In genomic region chr11:108279748-108280373, GRCm38 (mm10) we compare ENCODE assay signal across 9 mouse cellular contexts.
DNase-seq lines count a peak whose midpoint lies in the region; ATAC-seq lines count a peak whose summit lies in the region.
"Had no signal": no experiment of that assay in that cellular context is flagged by ENCODE, and none has a peak within 500 bp of the region (broad histone marks: within the 10 kb centered on the region; RNA-seq: fewer than 3 reads in every experiment).

No protein-coding gene starts in this region.

- H3K27ac ChIP-seq in heart, embryonic 12.5 days (ENCODE audit: poor library complexity, severe bottlenecking): no peak overlapping the region
- H3K27ac ChIP-seq in neural tube, embryonic 11.5 days (ENCODE audit: low read depth, low read length): no peak overlapping the region
- no peak overlapping the region for H3K27ac ChIP-seq in neural tube, embryonic 15.5 days (replicated peaks)
- no peak overlapping the region for H3K27ac ChIP-seq in intestine, embryonic 14.5 days (ENCODE audit: low read depth)
- H3K27ac ChIP-seq in stomach, embryonic 16.5 days (ENCODE audit: low read length): no peak overlapping the region
- H3K27ac ChIP-seq: limb, embryonic 12.5 days had no signal

- H3K4me3 ChIP-seq in heart, embryonic 12.5 days: no peak overlapping the region
- H3K4me3 ChIP-seq in neural tube, embryonic 11.5 days (ENCODE audit: low read depth, low read length): no peak overlapping the region
- no peak overlapping the region for H3K4me3 ChIP-seq in neural tube, embryonic 15.5 days (replicated peaks)
- H3K4me3 ChIP-seq in intestine, embryonic 14.5 days (ENCODE audit: low read depth, low read length): no peak overlapping the region
- no peak overlapping the region for H3K4me3 ChIP-seq in stomach, embryonic 16.5 days (replicated peaks; ENCODE audit: low read length)
- H3K4me3 ChIP-seq: limb, embryonic 12.5 days had no signal

- no peak for DNase-seq in heart, postnatal 4 days
- no peak for DNase-seq in neural tube, embryonic 11.5 days (ENCODE audit: low spot score)
- DNase-seq in intestine, embryonic 14.5 days (ENCODE audit: low spot score): no peak
- DNase-seq in layer of hippocampus, postnatal 14 days (ENCODE audit: low spot score in 2 of 2): no peak

- H3K4me2 ChIP-seq in heart, embryonic 12.5 days: no peak overlapping the region
- H3K4me2 ChIP-seq in neural tube, embryonic 11.5 days (ENCODE audit: low read depth): no peak overlapping the region
- no peak overlapping the region for H3K4me2 ChIP-seq in neural tube, embryonic 15.5 days
- no peak overlapping the region for H3K4me2 ChIP-seq in intestine, embryonic 14.5 days (ENCODE audit: low read length)
- no peak overlapping the region for H3K4me2 ChIP-seq in stomach, embryonic 16.5 days (ENCODE audit: low read depth, low read length)
- H3K4me2 ChIP-seq: limb, embryonic 12.5 days had no signal

- WGBS in heart, embryonic 12.5 days: 83% methylated on average over 1 of the region's 1 CpGs
- 90% methylated on average over 1 of the region's 1 CpGs for whole genome bisulfite sequencing in neural tube, embryonic 11.5 days
- WGBS in neural tube, embryonic 15.5 days: 95% methylated on average over 1 of the region's 1 CpGs
- WGBS in intestine, embryonic 14.5 days: 93% methylated on average over 1 of the region's 1 CpGs
- WGBS in stomach, embryonic 16.5 days: 81% methylated on average over 1 of the region's 1 CpGs

- H3K27me3 ChIP-seq in heart, embryonic 12.5 days (replicated peaks): no peaks in the 10 kb centered on the region
- H3K27me3 ChIP-seq in neural tube, embryonic 11.5 days (ENCODE audit: control insufficient read depth, insufficient read depth, low read length): no peaks in the 10 kb centered on the region
- no peaks in the 10 kb centered on the region for H3K27me3 ChIP-seq in neural tube, embryonic 15.5 days (replicated peaks)
- no peaks in the 10 kb centered on the region for H3K27me3 ChIP-seq in intestine, embryonic 14.5 days (replicated peaks; ENCODE audit: control insufficient read depth, insufficient read depth, low read length)
- no peaks in the 10 kb centered on the region for H3K27me3 ChIP-seq in stomach, embryonic 16.5 days (ENCODE audit: control insufficient read depth, insufficient read depth, low read length)
- H3K27me3 ChIP-seq: limb, embryonic 12.5 days had no signal

- peak; percentile 64; the same call in 1 of the 2 replicates for ATAC-seq in heart, embryonic 12.5 days (ENCODE audit: insufficient number of reproducible peaks, low FRiP score)
- 0 out of 2 replicates have a peak, but pooled peaks have one; percentile 41 for ATAC-seq in neural tube, embryonic 11.5 days (ENCODE audit: insufficient read depth, low FRiP score, low TSS enrichment)
- ATAC-seq in neural tube, embryonic 15.5 days (ENCODE audit: low FRiP score): no peak
- peak; percentile 57; the same call in 1 of the 2 replicates for ATAC-seq in intestine, embryonic 14.5 days (replicated peaks; ENCODE audit: low FRiP score, low TSS enrichment, low read depth)
- peak; percentile 40; the same call in 1 of the 2 replicates for ATAC-seq in stomach, embryonic 16.5 days (ENCODE audit: insufficient read depth, low FRiP score)
- no peak for ATAC-seq in erythroblast, adult 5-6 weeks (replicated peaks; ENCODE audit: low FRiP score, poor library complexity, severe bottlenecking)

- peaks cover 35% of the 10 kb centered on the region for H3K4me1 ChIP-seq in heart, embryonic 12.5 days (replicated peaks)
- H3K4me1 ChIP-seq in neural tube, embryonic 11.5 days (ENCODE audit: control insufficient read depth, insufficient read depth, low read length): no peaks in the 10 kb centered on the region
- H3K4me1 ChIP-seq in neural tube, embryonic 15.5 days: peaks cover 21% of the 10 kb centered on the region
- peaks cover 5% of the 10 kb centered on the region; the same call in 1 of the 2 replicates for H3K4me1 ChIP-seq in intestine, embryonic 14.5 days (replicated peaks; ENCODE audit: control insufficient read depth, insufficient read depth, low read length)
- H3K4me1 ChIP-seq in stomach, embryonic 16.5 days (ENCODE audit: control insufficient read depth, insufficient read depth, low read length): peaks cover 9% of the 10 kb centered on the region; the same call in 1 of the 2 replicates

- H3K36me3 ChIP-seq in heart, embryonic 12.5 days: no peaks in the 10 kb centered on the region
- H3K36me3 ChIP-seq in neural tube, embryonic 11.5 days (ENCODE audit: control insufficient read depth, insufficient read depth, low read length): no peaks in the 10 kb centered on the region
- H3K36me3 ChIP-seq in neural tube, embryonic 15.5 days: no peaks in the 10 kb centered on the region
- no peaks in the 10 kb centered on the region for H3K36me3 ChIP-seq in intestine, embryonic 14.5 days (ENCODE audit: control insufficient read depth, insufficient read depth, low read length)
- H3K36me3 ChIP-seq in stomach, embryonic 16.5 days (ENCODE audit: control insufficient read depth, insufficient read depth, low read length): no peaks in the 10 kb centered on the region
- H3K36me3 ChIP-seq: limb, embryonic 12.5 days had no signal

- H3K9ac ChIP-seq in heart, embryonic 12.5 days: no peak overlapping the region
- no peak overlapping the region for H3K9ac ChIP-seq in neural tube, embryonic 11.5 days (ENCODE audit: low read length)
- H3K9ac ChIP-seq in neural tube, embryonic 15.5 days (replicated peaks): no peak overlapping the region
- no peak overlapping the region for H3K9ac ChIP-seq in intestine, embryonic 14.5 days (ENCODE audit: low read length)
- no peak overlapping the region for H3K9ac ChIP-seq in stomach, embryonic 16.5 days (ENCODE audit: low read length)
- H3K9ac ChIP-seq: limb, embryonic 12.5 days had no signal

- no peaks in the 10 kb centered on the region for H3K9me3 ChIP-seq in heart, embryonic 12.5 days (replicated peaks)
- H3K9me3 ChIP-seq in neural tube, embryonic 11.5 days (ENCODE audit: control insufficient read depth, low read length): no peaks in the 10 kb centered on the region
- no peaks in the 10 kb centered on the region for H3K9me3 ChIP-seq in neural tube, embryonic 15.5 days (replicated peaks)
- no peaks in the 10 kb centered on the region for H3K9me3 ChIP-seq in intestine, embryonic 14.5 days (ENCODE audit: control insufficient read depth, low read length)
- H3K9me3 ChIP-seq in stomach, embryonic 16.5 days (replicated peaks; ENCODE audit: control insufficient read depth, low read length): no peaks in the 10 kb centered on the region
- H3K9me3 ChIP-seq: limb, embryonic 12.5 days had no signal

Comparison
In these comparisons a context has a peak if more than half of its experiments do, and no peak if none do; other contexts are left out.
1. ATAC-seq: peak in heart, embryonic 12.5 days (single experiment), neural tube, embryonic 11.5 days (single experiment), intestine, embryonic 14.5 days (single experiment) and stomach, embryonic 16.5 days (single experiment); none in neural tube, embryonic 15.5 days (single experiment) and erythroblast, adult 5-6 weeks (single experiment).